8 mouse cellular contexts compared by ENCODE assay signal in the genomic region with DNA sequence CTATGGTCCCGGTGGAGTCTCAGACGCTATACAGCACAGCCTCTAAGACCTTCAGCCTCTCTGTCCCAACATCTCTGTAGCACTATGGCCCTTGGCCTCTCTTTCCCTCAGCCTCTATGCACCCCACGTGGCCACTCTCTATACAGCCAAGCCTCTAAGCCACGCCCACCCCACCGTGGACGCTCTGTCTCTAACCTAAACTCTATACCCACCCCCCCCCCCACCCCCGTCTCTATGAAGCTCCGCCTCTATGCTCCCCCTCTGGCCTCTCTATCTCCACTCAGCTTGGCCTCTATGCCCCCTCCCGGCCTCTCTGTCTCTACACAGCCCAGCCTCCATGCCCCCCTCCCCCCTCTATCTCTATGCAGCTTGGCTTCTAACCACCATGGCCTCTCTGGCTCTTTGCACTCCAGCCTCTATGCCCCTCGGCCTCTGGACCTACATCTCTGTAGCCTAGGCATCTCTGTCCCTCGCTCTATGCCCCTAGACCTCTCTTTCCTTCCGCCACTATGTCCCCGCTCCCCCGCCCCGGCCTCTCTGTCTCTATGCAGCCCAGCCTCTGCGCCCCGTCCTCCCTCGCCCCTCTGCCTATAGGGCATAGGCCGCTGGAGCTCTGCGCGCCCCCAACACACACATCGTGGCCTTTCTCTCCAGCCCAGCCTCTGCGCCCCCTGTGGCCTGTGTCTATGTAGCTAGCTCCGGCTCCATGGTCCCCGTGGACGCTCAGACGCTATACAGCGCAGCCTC. TPM values are rescaled to one million over a fixed set of nuclear protein-coding genes. Genes with fewer than 3 reads are reported as not detected.
DNase-seq lines count a peak whose midpoint lies in the region; ATAC-seq and TF ChIP-seq lines count a peak whose summit lies in the region.

No protein-coding gene starts in this region.

- H3K27ac ChIP-seq in ES-Bruce4 (ENCODE audit: insufficient read depth, low read length): 0 out of 2 replicates have a peak overlapping the region, but pooled peaks have one; percentile 26
- H3K27ac ChIP-seq in embryonic facial prominence, embryonic 13.5 days: peak overlapping the region; percentile 85

- no peaks in the 10 kb centered on the region for H3K4me1 ChIP-seq in ES-Bruce4 (ENCODE audit: control insufficient read depth, insufficient read depth, low read length)
- H3K4me1 ChIP-seq in embryonic facial prominence, embryonic 13.5 days: no peaks in the 10 kb centered on the region

- WGBS in embryonic facial prominence, embryonic 13.5 days: 28% methylated on average over 28 of the region's 28 CpGs
- WGBS in large intestine, adult 2 months: 20% methylated on average over 27 of the region's 28 CpGs

- no peaks in the 10 kb centered on the region for H3K36me3 ChIP-seq in ES-Bruce4 (ENCODE audit: control insufficient read depth, insufficient read depth, low read length, poor library complexity, severe bottlenecking)
- no peaks in the 10 kb centered on the region for H3K36me3 ChIP-seq in embryonic facial prominence, embryonic 13.5 days

- no peaks in the 10 kb centered on the region for H3K9me3 ChIP-seq in ES-Bruce4 (replicated peaks; ENCODE audit: control insufficient read depth, insufficient read depth, low read length, poor library complexity, severe bottlenecking)
- H3K9me3 ChIP-seq in embryonic facial prominence, embryonic 13.5 days: no peaks in the 10 kb centered on the region

- peak overlapping the region; percentile 89 for H3K9ac ChIP-seq in ES-Bruce4 (ENCODE audit: low read depth, poor library complexity, severe bottlenecking)
- H3K9ac ChIP-seq in embryonic facial prominence, embryonic 13.5 days: peak overlapping the region; percentile 71

- TF ChIP-seq POLR2A in ES-Bruce4 (IDR thresholded peaks at IDR 0.05; ENCODE audit: insufficient read depth, low read length): no peak

- H3K27me3 ChIP-seq in ES-Bruce4 (ENCODE audit: control insufficient read depth, insufficient read depth, low read length, poor library complexity, severe bottlenecking): no peaks in the 10 kb centered on the region
- H3K27me3 ChIP-seq in embryonic facial prominence, embryonic 13.5 days: no peaks in the 10 kb centered on the region

- TF ChIP-seq EP300 in ES-Bruce4 (IDR thresholded peaks at IDR 0.05; ENCODE audit: insufficient read depth, low read depth, low read length): no peak

- peak overlapping the region; percentile 60 for H3K4me2 ChIP-seq in embryonic facial prominence, embryonic 13.5 days

- TF ChIP-seq CTCF in ES-Bruce4 (IDR thresholded peaks at IDR 0.05; ENCODE audit: low read depth, low read length): no peak

- DNase-seq in adrenal gland, postnatal 36 days: peak; percentile 40 to 59
- peak; percentile 38 for DNase-seq in heart, postnatal 4 days
- DNase-seq in large intestine, adult 2 months (ENCODE audit: low read depth, low spot score): peak; percentile 22
- peak; percentile 66 for DNase-seq in lung, postnatal 36 days
- DNase-seq in retina, postnatal 1 day: peak; percentile 92
- peak; percentile 84 for DNase-seq in thymus, postnatal 4 days

- H3K4me3 ChIP-seq in ES-Bruce4 (ENCODE audit: low read depth, low read length): peak overlapping the region; percentile 88
- H3K4me3 ChIP-seq in embryonic facial prominence, embryonic 13.5 days: peak overlapping the region; percentile 46

- peak; percentile 83 for ATAC-seq in embryonic facial prominence, embryonic 13.5 days (ENCODE audit: insufficient number of reproducible peaks, insufficient read depth, low FRiP score, low TSS enrichment, low read depth)

RNA-seq across cellular contexts. Expression of a gene that starts 11.3 kb away (rescaled TPM):
- 103 TPM in 2 replicates for polyA plus RNA-seq in ES-Bruce4 (2011; ENCODE audit: insufficient read depth, insufficient read length, low read depth, missing spikeins)
- total RNA-seq in adrenal gland, postnatal 36 days (2021): 10 to 100 TPM; 42.5 to 44.9 TPM
- polyA plus RNA-seq in embryonic facial prominence, embryonic 13.5 days (2015; fragmentation: Nextera tagmentation; extraction: Ambion mirVana): 56.8 and 60.4 TPM in 2 replicates
- total RNA-seq in heart, postnatal 4 days (2021): 10 to 100 TPM; 35.7 to 36.2 TPM
- polyA plus RNA-seq in large intestine, adult 2 months (2012; rRNA removed): 8.7 and 9.3 TPM in 2 replicates

Comparison
In these comparisons a context has a peak if more than half of its experiments do, and no peak if none do; other contexts are left out.
1. Peak in every context shown above with its lines: DNase-seq, ATAC-seq, H3K4me3 ChIP-seq and H3K27ac ChIP-seq.
2. DNase-seq: peak in every context shown above with its lines; median percentile 92 in retina, postnatal 1 day; 84 in thymus, postnatal 4 days; 66 in lung, postnatal 36 days; 50 in adrenal gland, postnatal 36 days; 38 in heart, postnatal 4 days; 22 in large intestine, adult 2 months.